Mouse (Mus musculus) bone marrow macrophage, adult 2 months (primary cell): ENCODE results near the gene Slco4a1. TPM values are rescaled to one million over a fixed set of nuclear protein-coding genes. Genes with fewer than 3 reads are reported as not detected.

ENCODE experiments used
- H3K27ac ChIP-seq: 2 replicates; pipeline ENCODE4 v1.5.1; 2012; ENCODE audit warnings: low read depth, low read length; ENCODE audit not compliant: insufficient read depth
- H3K4me1 ChIP-seq: 2 replicates; pipeline ENCODE4 v1.6.1; 2012; ENCODE audit warnings: low read length; ENCODE audit not compliant: control insufficient read depth, insufficient read depth
- H3K4me3 ChIP-seq: 2 replicates; pipeline ENCODE4 v1.5.1; 2012; ENCODE audit warnings: mild to moderate bottlenecking, low read length, moderate library complexity; ENCODE audit not compliant: insufficient read depth
- CTCF ChIP-seq: IDR thresholded peaks from 2 replicates; pipeline ENCODE4 v1.5.1; 2012; ENCODE audit warnings: low read depth, mild to moderate bottlenecking, low read length, moderate library complexity
- POLR2A ChIP-seq: IDR thresholded peaks from 2 replicates; pipeline ENCODE4 v1.6.1; 2012; ENCODE audit warnings: mild to moderate bottlenecking, low read depth, low read length, borderline replicate concordance
- polyA plus RNA-seq: library from polyadenylated mRNA; stranded (reverse); fragments of >200 nt; gene quantifications from 2 replicates; pipeline ENCODE4 v1.2.4, GENCODE M21; 2012; ENCODE audit not compliant: missing spikeins, insufficient read depth, insufficient read length

Slco4a1 gene
- polyA plus RNA-seq, 1 experiment, result 35.7 TPM

GRCm38 (mm10) chr2:180521437-180522221 is 65.6 kb downstream of the Slco4a1 start:
- no peak overlapping the region for H3K4me3 ChIP-seq
- no peak overlapping the region for H3K27ac ChIP-seq
- TF ChIP-seq CTCF (no peak), POLR2A (no peak)
- H3K4me1 ChIP-seq, result no peaks in the 10 kb centered on the region

GRCm38 (mm10) chr2:180522825-180523224 is 66.8 kb downstream of the Slco4a1 start:
- Histone ChIP-seq H3K27ac (no peak overlapping the region), H3K4me1 (no peaks in the 10 kb centered on the region), H3K4me3 (no peak overlapping the region)
- no peak for TF ChIP-seq CTCF
- no peak for TF ChIP-seq POLR2A

Other genes with a start within 250 kb of the Slco4a1 start
- gene Lama5, start 230.4 kb upstream of the Slco4a1 start, polyA plus RNA-seq, result 0.12 and 0.45 TPM in 2 replicates
- 1,564 and 1,592 TPM in 2 replicates for gene Rps21, start 198.9 kb upstream of the Slco4a1 start, polyA plus RNA-seq
- gene Cables2, start 182.7 kb upstream of the Slco4a1 start, polyA plus RNA-seq, result 10.3 and 11.1 TPM in 2 replicates
- not detected in 2 replicates for gene Rbbp8nl, start 166.4 kb upstream of the Slco4a1 start, polyA plus RNA-seq
- not detected in 2 replicates for gene Gata5, start 121.5 kb upstream of the Slco4a1 start, polyA plus RNA-seq
- gene Ntsr1, start 43.7 kb downstream of the Slco4a1 start, polyA plus RNA-seq, result not detected in 2 replicates
- 13.8 and 15.0 TPM in 2 replicates for gene Mrgbp, start 125.1 kb downstream of the Slco4a1 start, polyA plus RNA-seq
- gene Ogfr, start 133.0 kb downstream of the Slco4a1 start, polyA plus RNA-seq, result 75.4 and 76.8 TPM in 2 replicates
- 0.28 and 1.8 TPM in 2 replicates for gene Col9a3, start 141.5 kb downstream of the Slco4a1 start, polyA plus RNA-seq
- gene Tcfl5, start 186.5 kb downstream of the Slco4a1 start, polyA plus RNA-seq, result not detected in 2 replicates